In genomic region chr11:88356016-88356415, GRCm38 (mm10) we compare ENCODE assay signal across 10 mouse cellular contexts.
DNase-seq lines count a peak whose midpoint lies in the region; ATAC-seq and TF ChIP-seq lines count a peak whose summit lies in the region.
"Had no signal": no experiment of that assay in that cellular context is flagged by ENCODE, and none has a peak within 500 bp of the region (broad histone marks: within the 10 kb centered on the region; RNA-seq: fewer than 3 reads in every experiment).

No protein-coding gene starts in this region.

- H3K27me3 ChIP-seq in forebrain, embryonic 16.5 days (replicated peaks; ENCODE audit: control insufficient read depth, insufficient read depth, low read length), result no peaks in the 10 kb centered on the region
- no peaks in the 10 kb centered on the region for H3K27me3 ChIP-seq in hindbrain, embryonic 10.5 days (ENCODE audit: insufficient read depth, poor library complexity, severe bottlenecking)
- H3K27me3 ChIP-seq in neural tube, embryonic 14.5 days (ENCODE audit: control insufficient read depth, insufficient read depth, low read length), result no peaks in the 10 kb centered on the region
- H3K27me3 ChIP-seq: CH12.LX had no signal

- no peaks in the 10 kb centered on the region for H3K9me3 ChIP-seq in forebrain, embryonic 16.5 days (ENCODE audit: control insufficient read depth, low read length)
- H3K9me3 ChIP-seq in hindbrain, embryonic 10.5 days, result no peaks in the 10 kb centered on the region
- H3K9me3 ChIP-seq in neural tube, embryonic 14.5 days (ENCODE audit: control insufficient read depth, low read length), result no peaks in the 10 kb centered on the region

- H3K27ac ChIP-seq in layer of hippocampus, adult 2 months, result peak overlapping the region; percentile 78
- peak overlapping the region; percentile 68 for H3K27ac ChIP-seq in forebrain, embryonic 16.5 days (ENCODE audit: low read length)
- peak overlapping the region; percentile 80 for H3K27ac ChIP-seq in hindbrain, embryonic 10.5 days
- H3K27ac ChIP-seq in neural tube, embryonic 14.5 days (ENCODE audit: low read depth, low read length), result peak overlapping the region; percentile 89

- ATAC-seq in forebrain, embryonic 16.5 days, result no peak
- no peak for ATAC-seq in neural tube, embryonic 14.5 days (ENCODE audit: low read depth)
- ATAC-seq in frontal cortex, adult (ENCODE audit: low TSS enrichment), result no peak

- no peak overlapping the region for H3K4me2 ChIP-seq in forebrain, embryonic 16.5 days (ENCODE audit: low read length)
- H3K4me2 ChIP-seq in neural tube, embryonic 14.5 days (ENCODE audit: low read depth, low read length), result no peak overlapping the region
- H3K4me2 ChIP-seq: liver, embryonic 11.5 days had no signal

- H3K4me1 ChIP-seq in forebrain, embryonic 16.5 days (replicated peaks; ENCODE audit: control insufficient read depth, insufficient read depth, low read length), result peaks cover 38% of the 10 kb centered on the region
- H3K4me1 ChIP-seq in hindbrain, embryonic 10.5 days (replicated peaks), result peaks cover 56% of the 10 kb centered on the region
- H3K4me1 ChIP-seq in neural tube, embryonic 14.5 days (ENCODE audit: control insufficient read depth, insufficient read depth, low read length), result peaks cover 21% of the 10 kb centered on the region

- DNase-seq in layer of hippocampus, adult 2 months (ENCODE audit: low spot score in 2 of 2), result no peak
- no peak for DNase-seq in layer of hippocampus, adult 9-10 months (ENCODE audit: low spot score)
- no peak for DNase-seq in hindbrain, embryonic 10.5 days (ENCODE audit: low spot score)
- DNase-seq in urinary bladder, adult 18-20 months (ENCODE audit: low spot score in 2 of 2), result no peak
- DNase-seq in cerebellum, postnatal 36 days, result no peak

- H3K9ac ChIP-seq in forebrain, embryonic 16.5 days (replicated peaks; ENCODE audit: low read depth, low read length), result no peak overlapping the region
- H3K9ac ChIP-seq in neural tube, embryonic 14.5 days (replicated peaks; ENCODE audit: low read depth, low read length), result no peak overlapping the region

- 73% methylated on average over 12 of the region's 12 CpGs for WGBS in forebrain, embryonic 16.5 days
- WGBS in hindbrain, embryonic 10.5 days, result 90% methylated on average over 12 of the region's 12 CpGs
- WGBS in neural tube, embryonic 14.5 days, result 76% methylated on average over 12 of the region's 12 CpGs

- H3K36me3 ChIP-seq in forebrain, embryonic 16.5 days (ENCODE audit: control insufficient read depth, insufficient read depth), result no peaks in the 10 kb centered on the region
- peaks cover 87% of the 10 kb centered on the region for H3K36me3 ChIP-seq in hindbrain, embryonic 10.5 days
- H3K36me3 ChIP-seq in neural tube, embryonic 14.5 days (ENCODE audit: control insufficient read depth, insufficient read depth, low read length), result no peaks in the 10 kb centered on the region

- H3K4me3 ChIP-seq in layer of hippocampus, adult 2 months, result no peak overlapping the region
- no peak overlapping the region for H3K4me3 ChIP-seq in forebrain, embryonic 16.5 days (replicated peaks; ENCODE audit: low read length)
- H3K4me3 ChIP-seq in hindbrain, embryonic 10.5 days, result no peak overlapping the region
- no peak overlapping the region for H3K4me3 ChIP-seq in neural tube, embryonic 14.5 days (ENCODE audit: low read depth, low read length)

- TF ChIP-seq CTCF in layer of hippocampus, adult 2 months (conservative IDR thresholded peaks at IDR 0.05), result no peak
